Mouse (Mus musculus) olfactory bulb, adult 2 months (tissue): ENCODE data around the gene Txnrd3.

Experiments used
- CTCF ChIP-seq: fragments of 200-500 bp; IDR thresholded peaks from 2 replicates; pipeline ENCODE4 v1.5.1; 2012; ENCODE audit warnings: low read depth, mild to moderate bottlenecking, low read length, moderate library complexity; ENCODE audit not compliant: insufficient read depth
- POLR2A ChIP-seq: fragments of 200-500 bp; IDR thresholded peaks from 2 replicates; pipeline ENCODE4 v1.6.1; 2012; ENCODE audit warnings: mild to moderate bottlenecking, low read depth, low read length, moderate library complexity; ENCODE audit not compliant: insufficient read depth

- TF ChIP-seq CTCF (no peak), POLR2A (no peak)
Measured at GRCm38 (mm10) chr6:89606096-89606495, 37.7 kb upstream of the Txnrd3 start.
